Mouse (Mus musculus): ENCODE data around the gene Lef1.

The Lef1 gene

GRCm38 (mm10) chr3:131107301-131108093, 2.8 kb upstream of the Lef1 start:
- no peak for DNase-seq (ENCODE audit: low spot score in 2 of 2)

- no peak for DNase-seq (ENCODE audit: low spot score in 2 of 2)
Measured at GRCm38 (mm10) chr3:131108094-131108653, 2.1 kb upstream of the Lef1 start.

DNA sequence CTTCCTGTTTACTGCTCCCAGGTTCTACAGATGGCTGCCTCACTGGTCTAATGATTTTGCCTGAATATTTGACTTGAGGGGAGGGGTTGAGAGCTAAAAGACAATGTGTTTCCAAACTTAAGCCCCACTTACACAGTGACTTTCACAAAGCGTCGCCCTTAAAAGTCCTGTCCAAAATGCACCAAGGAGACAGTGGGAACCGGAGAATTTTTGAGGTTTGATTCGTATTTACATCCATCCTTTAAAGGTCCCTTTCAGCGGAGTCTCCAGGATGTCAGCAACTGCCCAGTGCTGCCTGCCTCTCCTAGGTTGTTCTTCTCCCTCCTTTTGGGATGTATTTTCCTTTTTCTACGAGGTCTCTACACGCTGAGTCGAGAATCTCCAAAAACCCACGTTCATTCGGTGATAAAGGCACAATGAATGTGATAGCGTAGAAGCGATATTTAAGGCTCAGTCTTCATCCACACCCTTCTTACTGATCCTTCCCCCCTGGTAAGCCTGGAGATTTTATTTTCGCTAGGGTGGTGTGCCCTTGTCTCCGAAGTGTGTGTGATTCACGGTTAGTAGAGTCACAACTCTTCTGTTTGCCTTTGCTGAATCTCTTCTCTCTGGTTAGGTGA, 1.1 kb upstream of the Lef1 start:
- no peak for DNase-seq (ENCODE audit: low spot score in 2 of 2)

- no peak for DNase-seq (ENCODE audit: low spot score in 2 of 2)
Measured at GRCm38 (mm10) chr3:131109686-131110070, 593 bp upstream of the Lef1 start.

GRCm38 (mm10) chr3:131111151-131111850, 1.0 kb downstream of the Lef1 start:
- no peak for DNase-seq (ENCODE audit: low spot score in 2 of 2)

DNA sequence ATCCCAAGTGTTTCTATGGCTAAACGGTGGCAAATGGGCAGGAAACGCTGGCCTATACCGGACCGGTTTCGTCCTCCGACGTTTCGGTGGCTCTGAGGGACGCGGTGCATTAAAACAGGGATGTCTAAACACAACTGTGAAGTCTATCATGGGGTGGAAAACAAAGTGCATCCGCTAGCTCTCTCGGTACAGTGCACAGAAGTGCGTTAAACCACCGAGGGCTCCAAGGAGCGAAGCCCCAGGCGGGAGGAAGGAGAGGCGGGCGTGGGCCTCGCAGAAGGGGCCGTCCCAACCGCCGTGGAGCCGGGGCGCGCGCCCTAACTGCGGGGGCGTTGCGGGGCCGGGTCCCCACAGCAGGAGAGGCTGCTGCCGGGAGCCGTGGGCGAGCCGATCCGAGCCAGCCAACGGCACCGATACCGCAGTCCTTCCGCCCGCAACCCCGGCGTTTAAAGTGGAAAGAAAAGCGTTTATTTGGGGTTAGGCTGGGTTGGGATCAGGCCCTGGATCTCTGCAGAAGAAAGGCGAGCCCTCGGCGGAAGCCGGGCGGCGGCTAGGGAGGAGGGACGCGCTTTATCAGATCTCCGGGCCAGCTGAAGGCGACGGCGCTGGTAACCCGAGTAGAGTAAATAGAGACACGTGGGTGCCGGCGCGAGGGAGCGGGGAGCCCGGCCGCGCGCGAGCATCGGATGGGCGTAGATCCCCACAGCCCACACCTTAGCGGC, 1.7 kb downstream of the Lef1 start:
- DNase-seq (ENCODE audit: low spot score in 2 of 2): peak in 1 of 2 experiments; percentile 7

- no peak for DNase-seq (ENCODE audit: low spot score in 2 of 2)
Measured at GRCm38 (mm10) chr3:131112573-131112955, 2.3 kb downstream of the Lef1 start.

GRCm38 (mm10) chr3:131113029-131113428, 2.8 kb downstream of the Lef1 start:
- DNase-seq (ENCODE audit: low spot score in 2 of 2): no peak

DNA sequence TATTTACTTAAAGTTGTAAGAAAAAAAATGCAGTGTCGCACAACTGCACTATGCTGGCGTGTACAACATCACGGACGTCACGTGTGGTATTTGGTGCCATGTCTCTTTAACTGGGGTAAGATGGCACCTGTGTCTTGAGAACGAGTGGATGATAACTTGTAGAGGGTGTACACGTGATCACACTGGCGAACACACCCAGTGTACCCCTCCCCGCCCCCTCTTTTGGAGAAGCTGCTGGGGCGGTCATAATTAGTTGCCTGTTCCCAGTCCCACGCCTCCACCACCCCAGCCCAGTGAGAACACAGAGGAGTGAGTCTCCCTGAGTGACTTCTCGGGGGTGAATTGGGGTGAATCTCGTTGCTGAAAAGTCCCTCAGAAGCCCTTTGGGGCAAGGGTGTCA, 5.8 kb downstream of the Lef1 start:
- DNase-seq (ENCODE audit: low spot score in 2 of 2): no peak

DNA sequence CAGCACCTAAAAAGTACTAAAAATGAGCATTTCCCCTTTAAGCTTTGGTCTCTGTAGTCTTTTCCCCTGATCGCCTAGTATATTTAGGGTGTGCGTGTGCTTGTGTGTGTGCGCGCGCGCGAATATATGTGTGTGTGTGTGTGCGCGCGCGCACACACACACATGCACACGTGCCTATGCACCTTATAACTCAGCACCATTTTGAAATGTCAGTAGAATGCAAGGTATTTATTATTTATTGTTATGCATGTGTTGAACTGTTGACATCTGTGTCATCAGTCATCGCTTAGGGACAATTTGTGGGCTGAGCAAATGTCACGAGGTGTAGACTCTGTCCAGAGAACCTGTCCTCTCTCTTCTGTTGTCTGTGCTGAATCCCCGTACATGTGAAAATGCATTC, 7.1 kb downstream of the Lef1 start:
- no peak for DNase-seq (ENCODE audit: low spot score in 2 of 2)

DNA sequence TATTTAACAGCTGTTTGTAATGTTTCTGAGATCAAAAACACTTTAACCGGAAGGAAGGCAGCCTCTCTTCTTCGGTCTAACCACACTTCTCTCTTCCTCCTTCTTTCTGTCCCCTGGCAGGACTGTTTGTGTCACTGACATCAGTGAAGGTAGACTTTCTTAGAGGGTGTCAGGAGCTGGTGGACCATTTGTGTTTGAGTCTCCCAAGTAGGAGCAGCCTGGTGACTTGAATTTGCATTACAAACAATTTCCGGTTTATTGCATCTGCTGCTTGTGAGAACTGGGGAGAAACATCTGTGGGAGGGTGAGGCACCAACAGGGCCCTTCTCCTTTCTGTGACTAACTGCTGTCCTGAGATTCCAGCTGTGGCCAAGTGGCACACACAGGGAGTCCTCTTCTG, 7.6 kb downstream of the Lef1 start:
- no peak for DNase-seq (ENCODE audit: low spot score in 2 of 2)

- no peak for DNase-seq (ENCODE audit: low spot score in 2 of 2)
Measured at GRCm38 (mm10) chr3:131119435-131119834, 9.2 kb downstream of the Lef1 start.

- no peak for DNase-seq (ENCODE audit: low spot score in 2 of 2)
Measured at GRCm38 (mm10) chr3:131123501-131123900, 13.2 kb downstream of the Lef1 start.

DNA sequence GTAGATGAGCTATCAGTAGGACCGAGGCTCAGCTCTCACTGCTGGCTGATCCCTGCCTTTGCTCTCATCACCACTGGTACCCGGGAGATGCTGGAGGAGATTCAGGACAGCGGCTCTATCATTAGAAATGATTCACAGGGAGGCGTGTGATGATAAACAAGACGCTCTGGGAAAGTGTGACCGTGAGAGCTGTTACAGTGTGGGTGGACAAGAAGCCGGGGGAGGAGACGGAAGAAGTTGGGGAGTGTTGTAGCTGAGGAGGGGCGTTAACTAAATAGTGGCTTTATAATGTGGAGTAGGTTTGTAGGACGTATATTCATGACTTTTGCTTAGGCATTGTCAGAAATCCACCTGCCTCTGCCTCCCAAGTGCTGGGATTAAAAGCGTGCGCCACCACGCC, 15.6 kb downstream of the Lef1 start:
- no peak for DNase-seq (ENCODE audit: low spot score in 2 of 2)

- DNase-seq (ENCODE audit: low spot score in 2 of 2): no peak
Measured at GRCm38 (mm10) chr3:131126438-131126837, 16.2 kb downstream of the Lef1 start.

DNA sequence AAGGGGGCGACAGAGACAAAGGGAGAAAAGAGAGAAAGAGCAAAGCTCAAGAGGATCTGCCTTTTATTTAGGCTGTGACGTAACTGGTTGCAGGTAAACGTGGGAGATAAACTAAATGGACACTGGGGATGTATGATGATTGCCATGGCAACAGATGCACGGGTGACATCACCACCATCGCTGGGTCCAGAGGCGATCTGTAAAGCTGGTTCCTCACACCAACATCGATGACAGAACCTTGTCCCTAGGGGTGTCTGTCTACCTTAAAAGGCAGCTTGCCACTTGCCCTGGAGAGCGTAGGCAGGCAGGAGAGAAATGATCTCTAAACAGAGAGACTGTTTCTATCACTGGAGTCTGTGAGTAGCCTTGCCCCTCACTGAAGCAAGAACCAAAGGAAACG, 23.7 kb downstream of the Lef1 start:
- no peak for DNase-seq (ENCODE audit: low spot score in 2 of 2)

- no peak for DNase-seq (ENCODE audit: low spot score in 2 of 2)
Measured at GRCm38 (mm10) chr3:131135434-131135833, 25.2 kb downstream of the Lef1 start.

GRCm38 (mm10) chr3:131136455-131136854, 26.2 kb downstream of the Lef1 start:
- peak; percentile 12 to 25 for DNase-seq (ENCODE audit: low spot score in 2 of 2)

DNA sequence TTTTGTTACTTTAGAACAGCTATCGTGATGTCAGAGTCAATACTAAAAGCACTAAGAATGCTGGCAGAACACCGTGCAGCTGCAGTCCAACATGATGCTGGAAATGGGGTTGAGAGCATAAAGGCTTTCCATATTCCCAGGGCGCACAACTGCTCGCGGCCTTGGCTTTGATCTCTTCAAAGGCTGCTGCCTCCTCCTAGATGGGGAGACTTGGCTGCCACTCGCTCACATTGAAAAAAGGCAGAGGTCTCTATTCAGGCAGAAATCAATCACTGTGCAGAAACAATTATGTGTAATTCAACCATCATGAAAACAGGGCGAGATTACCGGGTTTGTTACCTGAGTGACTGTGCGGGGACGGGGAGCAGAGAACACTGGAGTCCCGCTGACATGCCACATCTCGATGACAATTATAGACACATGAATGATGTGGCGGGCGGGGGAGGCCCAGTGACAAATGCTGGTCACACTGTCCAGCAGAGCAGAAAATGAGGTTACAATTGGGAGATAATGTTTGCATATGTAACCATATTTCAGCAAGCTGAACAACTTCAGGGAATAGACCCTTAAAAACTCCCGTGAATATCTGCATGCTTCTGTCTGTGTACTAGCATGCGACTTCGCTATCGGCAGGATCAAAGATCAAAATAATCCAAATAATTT, 27.0 kb downstream of the Lef1 start:
- DNase-seq (ENCODE audit: low spot score in 2 of 2): no peak

DNA sequence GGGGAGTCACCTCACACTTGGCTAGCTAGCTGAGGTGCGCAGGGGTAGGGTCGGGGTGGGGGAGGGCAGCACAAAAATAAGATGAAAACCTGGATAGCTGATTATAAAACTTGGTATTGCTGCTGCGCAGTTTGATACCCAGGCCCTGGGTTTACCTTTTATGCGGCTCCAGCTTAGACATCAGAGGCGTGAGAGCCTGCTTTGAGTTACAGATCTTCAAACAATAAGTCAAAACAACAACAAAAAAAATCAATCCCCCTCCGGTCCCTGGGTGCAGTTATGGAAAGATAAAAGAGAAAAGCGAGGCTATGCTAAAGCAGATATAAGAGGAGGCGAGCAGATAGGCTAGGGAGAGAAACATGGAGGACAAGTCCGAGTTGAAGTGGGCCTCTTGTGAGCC, 28.0 kb downstream of the Lef1 start:
- no peak for DNase-seq (ENCODE audit: low spot score in 2 of 2)

- no peak for DNase-seq (ENCODE audit: low spot score in 2 of 2)
Measured at GRCm38 (mm10) chr3:131138797-131139196, 28.5 kb downstream of the Lef1 start.
